Mouse (Mus musculus) kidney, postnatal 25 days (tissue): ENCODE measurements around the gene Pgc.

Experiments
- DNase-seq, 2 experiments: peaks; one replicate each; pipeline ENCODE4 v3.0.0; 2021; ENCODE audit warnings: mixed read lengths in 2 of 2

Pgc gene

GRCm38 (mm10) chr17:47708972-47709371 lies 17.7 kb upstream of the Pgc start:
- no peak for DNase-seq

- DNase-seq = no peak
Observed at GRCm38 (mm10) chr17:47710036-47710435, 16.6 kb upstream of the Pgc start.

DNA sequence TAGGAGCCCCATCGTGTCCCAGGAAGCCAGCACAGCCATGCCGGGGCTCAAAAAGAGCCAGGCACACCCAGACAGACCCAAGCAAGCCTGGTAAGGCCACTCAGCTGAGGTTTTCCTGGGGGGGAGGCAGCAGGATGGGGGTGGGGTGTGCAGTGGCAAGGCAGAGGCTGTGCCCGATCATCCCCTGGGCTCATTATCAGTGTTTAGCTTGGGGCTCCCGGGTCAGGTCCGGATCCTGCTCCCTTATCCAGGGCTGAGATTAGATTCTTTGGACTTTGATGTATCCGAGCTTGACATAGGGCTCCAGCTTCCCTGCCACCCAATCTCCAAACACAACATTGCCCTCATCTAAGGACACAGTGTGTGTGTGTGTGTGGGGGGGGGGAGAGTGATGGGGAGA lies 14.8 kb upstream of the Pgc start:
- no peak for DNase-seq

- no peak for DNase-seq
Observed at GRCm38 (mm10) chr17:47712889-47713571, 13.6 kb upstream of the Pgc start.

DNA sequence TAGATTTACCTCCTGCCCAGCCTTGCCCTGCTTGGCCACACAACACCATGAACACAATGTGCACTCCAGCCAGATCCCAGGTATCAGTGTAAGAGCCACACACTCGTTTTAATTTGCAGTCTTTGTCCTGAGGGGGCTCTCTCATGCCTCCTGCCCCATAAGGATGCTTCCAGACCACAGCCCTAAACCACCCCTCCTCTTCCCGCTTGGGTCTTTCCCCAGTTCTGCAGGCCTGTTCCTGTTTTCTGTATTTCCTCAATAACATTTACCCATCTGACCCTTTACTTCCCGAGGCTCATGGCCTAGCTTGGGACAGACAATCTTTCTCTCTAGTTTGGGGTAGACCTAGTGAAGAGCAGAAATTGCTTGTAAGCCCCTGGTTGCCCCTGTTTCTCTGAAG lies 11.6 kb upstream of the Pgc start:
- no peak for DNase-seq

DNA sequence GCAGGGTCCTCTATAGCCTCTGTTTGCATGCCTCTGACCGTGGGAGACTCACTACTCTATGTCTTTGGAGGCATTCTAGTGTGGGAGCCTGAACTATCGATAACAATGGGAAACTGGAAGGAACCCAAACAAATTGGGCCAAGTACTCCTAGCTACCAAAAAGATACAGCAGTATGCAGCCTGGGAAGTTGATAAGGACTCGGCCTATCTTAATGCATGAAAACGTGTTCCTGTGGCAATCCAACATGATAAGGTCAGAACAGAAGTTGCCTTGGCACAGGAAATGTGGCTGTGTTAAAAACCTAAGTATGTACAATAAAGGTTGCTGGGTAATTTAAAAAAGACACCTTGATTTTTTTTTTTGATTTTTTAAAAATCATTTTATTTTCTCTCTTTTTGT lies 5.5 kb upstream of the Pgc start:
- no peak for DNase-seq

GRCm38 (mm10) chr17:47730633-47731575 lies 4.3 kb downstream of the Pgc start:
- peak in 1 of 2 experiments; percentile 19 for DNase-seq

DNA sequence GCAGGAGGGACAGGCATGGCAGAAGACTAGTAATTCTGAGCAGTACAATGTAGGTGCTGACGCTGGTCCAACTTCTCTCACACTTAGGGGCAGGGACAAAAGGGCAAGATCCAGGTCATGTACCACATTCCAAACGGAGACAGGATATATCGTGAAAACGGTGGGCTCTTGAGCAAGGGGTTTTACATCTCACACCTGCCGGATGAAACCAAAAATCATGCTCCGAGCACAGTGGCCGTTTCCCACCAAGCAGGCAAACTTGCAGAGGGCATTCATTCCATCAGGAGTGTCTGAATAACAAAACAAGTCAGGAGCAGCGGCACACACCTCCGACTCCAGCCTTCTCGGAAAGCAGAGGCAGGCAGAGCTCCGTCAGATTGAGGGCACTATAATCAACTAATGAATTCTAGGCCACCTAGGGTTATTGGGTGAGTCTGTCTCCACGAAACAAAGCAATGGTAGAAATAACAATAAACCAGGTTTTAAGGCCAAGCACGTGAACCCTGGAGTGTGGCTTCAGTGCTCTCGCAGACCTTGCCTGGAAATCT lies 9.0 kb downstream of the Pgc start:
- no peak for DNase-seq

DNA sequence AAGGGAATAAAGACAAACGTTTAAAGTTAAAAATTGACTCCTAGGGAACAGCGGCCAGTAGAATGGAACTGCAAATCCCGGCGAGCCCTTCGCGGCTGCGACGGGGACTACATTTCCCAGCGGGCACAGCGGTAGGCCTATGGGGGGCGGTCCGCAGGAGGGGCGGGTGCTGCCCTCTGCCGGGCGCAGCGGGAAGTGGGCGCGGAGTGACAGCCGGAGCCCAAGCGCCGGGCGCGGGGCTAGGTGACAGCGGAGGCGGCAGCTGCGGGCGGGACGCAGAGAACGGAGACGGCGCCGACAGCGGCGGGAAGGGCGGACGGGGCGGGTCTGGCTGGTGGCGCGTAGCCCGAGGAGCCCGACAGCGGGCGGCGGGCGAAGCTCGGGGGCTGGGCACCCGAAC lies 10.2 kb downstream of the Pgc start, which contains the start of gene Tfeb:
TSS of gene Tfeb (plus strand) at position 175 of the 400 bp plus-strand sequence.
- peak; percentile 97 to 98 for DNase-seq

GRCm38 (mm10) chr17:47737271-47738065 lies 10.8 kb downstream of the Pgc start:
- DNase-seq = peak; percentile 91 to 97

GRCm38 (mm10) chr17:47738066-47738878 lies 11.6 kb downstream of the Pgc start:
- peak; percentile 75 to 93 for DNase-seq

DNA sequence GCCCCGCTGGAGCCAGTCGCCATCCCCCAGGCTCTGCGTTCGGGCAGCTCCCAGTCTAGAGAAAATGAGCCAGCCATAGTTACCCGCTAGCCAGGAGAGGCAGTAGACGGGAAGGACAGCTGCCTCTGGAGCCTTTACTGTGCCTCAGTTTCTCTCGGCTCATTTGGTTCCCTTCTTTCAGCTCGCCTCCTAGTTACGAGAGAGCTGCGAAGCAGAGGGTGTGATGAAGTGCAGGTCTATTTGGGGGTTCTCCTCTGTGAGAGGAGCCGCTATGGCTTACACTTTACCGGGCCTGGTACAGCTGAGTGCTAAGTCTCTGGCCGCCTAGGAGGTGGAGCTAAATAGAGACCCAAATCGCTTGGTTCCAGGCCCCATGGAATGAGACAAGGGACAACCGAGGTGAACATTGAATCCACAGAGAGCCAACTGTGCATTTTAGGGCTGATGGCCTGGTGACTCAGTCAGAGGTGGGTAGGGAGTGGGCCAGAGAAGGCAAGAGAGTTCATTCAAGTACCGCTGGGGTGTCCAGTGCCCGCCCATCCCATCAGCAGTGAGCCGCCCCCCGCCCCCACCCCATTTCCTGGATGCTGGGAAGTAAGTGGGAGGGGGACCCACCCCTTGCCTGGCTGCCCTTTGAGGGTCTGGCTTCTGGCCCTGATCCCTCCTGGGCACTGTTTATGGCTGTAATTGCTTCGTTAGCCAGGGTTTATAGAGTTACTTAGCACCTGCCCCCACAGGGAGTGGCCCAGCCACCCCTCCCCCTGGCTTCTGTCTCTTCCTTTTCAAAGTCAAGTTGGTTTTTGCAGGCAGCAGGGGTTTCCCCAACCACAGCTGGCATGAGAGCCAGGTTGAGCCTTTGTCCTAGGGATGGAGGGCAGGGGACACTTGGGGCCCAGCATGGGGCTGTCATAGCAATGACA lies 12.5 kb downstream of the Pgc start:
- peak; percentile 36 to 77 for DNase-seq

DNA sequence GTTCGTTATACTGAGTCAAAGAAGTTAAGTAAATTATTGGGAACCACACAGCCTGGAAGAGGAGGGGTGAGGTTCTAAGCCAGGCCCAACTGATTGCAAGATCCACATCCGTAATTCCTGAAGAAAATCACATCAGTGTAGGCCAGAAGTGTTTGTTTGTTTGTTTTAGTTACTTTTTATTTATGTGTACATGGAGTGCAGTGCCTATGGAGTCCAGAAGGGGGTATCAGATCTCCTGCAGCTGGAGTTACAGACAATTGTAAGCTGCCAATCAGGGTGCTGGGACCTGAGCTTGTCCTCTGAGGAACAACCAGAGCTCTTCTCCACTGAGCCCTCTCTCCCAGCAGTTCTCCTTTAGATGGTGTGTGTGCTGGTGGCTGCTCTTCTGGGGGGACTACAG lies 13.5 kb downstream of the Pgc start:
- DNase-seq = no peak

DNA sequence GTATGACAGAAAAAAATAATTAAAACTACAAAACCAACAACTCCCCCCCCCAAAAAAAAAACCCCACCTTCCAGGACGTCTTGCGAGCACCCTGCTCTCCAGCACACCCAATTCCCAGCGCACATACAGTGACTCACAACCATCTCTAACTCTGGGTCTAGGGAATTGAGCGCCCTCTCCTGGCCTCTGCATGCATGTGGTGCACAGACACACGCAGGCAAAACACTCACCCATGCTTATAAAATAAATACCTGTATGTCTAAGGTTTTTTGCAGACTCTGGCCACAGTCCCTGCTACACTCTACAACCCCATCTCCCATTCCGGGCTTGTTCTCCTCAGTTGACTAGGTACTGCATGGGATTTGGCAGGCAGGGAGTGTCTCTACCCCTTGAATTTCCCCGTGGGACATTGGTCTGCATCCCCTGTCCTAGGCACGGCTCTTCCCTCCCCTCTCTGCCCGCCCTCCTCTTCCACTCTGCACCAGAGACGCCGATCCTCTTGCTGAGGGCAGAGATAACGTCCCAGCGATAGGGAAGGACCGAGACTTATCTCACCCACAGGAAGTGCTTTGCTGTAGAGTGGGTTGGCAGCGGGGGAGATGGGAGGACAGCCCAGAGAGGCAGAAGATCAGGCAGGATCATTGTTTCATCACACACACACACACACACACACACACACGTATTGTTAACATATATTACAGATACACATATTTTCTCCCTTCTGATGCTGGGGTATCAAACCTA lies 16.5 kb downstream of the Pgc start:
- peak in 1 of 2 experiments; percentile 31 for DNase-seq

DNA sequence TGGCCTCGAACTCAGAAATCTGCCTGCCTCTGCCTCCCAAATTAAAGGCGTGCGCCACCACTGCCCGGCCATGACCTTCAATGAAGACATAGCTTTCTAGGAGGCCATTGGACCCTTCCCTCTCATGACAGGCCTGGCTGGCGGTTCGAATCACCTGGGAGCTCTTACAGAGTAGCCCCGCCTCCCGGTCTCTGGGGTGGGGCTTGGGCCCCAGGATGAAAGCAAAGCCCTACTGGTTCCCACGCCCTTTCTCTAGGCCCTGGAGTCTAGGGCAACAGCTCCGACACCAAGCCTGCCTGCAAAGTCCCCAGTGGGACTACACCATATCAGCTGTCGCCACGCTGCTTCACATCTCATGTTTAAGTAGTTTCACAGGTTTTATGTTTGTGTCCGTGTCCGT lies 17.4 kb downstream of the Pgc start:
- DNase-seq = no peak

DNA sequence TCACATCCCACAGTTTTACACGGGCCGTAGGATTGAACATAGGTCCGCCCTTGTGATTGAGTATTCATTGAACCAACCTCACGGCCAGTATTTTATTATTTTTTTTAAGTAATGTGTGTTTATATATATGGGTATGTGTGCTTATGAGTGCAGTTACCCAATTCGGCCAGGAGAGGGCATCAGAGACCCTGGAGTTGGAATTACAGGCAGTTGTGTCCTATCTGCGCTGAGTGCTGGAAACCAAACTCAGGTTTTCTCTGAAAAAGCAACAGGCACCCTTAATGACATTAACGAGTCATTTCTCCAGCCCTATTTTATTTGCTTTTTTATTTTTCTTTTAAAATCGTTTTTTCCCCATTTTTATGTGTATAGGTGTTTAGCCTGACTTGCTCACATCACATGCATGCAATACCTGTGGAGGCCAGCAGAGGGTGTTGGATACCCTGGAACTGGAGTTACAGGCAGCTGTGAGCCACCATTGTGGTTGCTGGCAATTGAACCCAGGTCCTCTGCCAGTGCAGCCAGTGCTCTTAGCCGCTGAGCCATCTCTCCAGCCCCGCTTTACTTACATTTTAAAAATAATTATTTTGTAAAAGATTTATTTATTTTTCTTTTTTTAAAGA lies 18.2 kb downstream of the Pgc start:
- DNase-seq = peak in 1 of 2 experiments; percentile 51

DNA sequence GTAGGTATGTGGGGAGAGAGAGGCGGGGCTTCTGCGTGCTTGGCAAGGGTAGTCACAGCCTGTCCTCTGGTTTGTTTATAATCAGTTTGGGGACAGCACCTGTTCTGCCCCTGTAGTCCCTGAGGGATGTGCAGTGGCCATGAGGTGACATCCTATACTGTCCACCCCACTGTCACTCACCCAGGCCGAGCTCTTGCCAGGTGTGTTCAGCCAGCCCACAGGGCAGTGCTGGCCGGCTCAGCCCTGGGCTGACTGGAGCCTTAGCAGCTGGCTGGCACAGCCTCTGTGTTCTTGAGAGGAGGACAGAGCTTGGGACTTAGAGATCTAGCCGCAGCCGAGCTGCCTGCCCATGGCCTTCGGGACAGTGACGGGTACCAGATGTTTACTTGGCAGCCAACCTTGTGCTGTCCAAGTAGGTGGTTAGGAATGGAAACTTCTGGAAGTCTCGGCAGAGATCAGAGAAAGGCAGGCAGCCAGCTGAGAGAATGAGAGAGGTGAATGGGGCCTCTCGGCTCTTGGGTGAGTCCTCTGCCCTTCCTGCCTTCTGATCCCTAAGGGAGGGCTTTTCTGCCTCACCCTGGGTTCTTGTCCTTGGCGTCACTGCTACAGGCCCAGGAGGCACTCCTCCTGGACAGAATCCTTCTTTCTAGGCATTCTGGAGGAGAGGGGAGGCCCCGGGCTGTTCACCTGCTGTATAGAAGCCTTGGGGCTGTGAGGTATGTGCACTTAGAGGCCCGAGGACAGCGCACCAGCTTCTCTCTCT lies 22.3 kb downstream of the Pgc start:
- DNase-seq = peak; percentile 24 to 71

DNA sequence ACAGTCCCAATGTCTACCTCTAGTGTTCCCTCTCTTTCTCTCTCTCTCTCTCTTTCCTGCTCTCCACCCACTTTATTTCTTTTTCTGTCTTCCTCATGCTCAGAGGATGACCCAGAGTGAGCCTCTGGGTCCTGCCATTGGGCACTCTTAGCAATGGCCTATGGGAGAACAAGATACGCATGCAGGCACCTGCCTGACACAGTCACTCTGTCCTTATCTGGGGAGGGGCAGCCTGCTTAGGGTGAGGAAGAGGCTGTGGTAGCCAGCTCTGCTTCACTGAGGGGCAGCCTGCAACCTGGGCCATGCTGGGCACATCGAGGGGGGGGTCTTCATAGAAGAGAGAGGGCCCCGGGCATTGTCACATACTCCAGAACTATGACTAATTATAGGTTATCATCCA lies 23.0 kb downstream of the Pgc start:
- no peak for DNase-seq

DNA sequence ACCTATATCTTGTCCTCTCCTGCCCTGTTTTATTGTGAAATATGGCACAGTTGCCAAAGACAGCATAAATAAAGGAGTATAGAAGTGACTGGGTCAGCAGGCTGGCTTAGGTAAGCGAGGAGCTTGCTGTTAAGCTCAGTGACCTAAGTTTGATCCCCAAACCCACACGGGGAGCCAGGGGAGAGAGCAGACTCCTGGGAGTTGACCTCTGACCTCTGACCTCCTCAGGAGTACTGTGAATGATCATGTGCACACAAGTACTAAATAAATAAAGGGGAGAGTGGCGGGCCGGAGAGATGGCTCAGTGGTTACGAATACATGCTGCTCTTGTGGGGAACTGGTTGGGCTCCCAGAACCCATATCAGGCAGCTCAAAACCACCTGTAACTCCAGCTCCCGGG lies 23.5 kb downstream of the Pgc start:
- DNase-seq = no peak
